Mouse (Mus musculus): Measurements from ENCODE around the gene Syt3.

Syt3 gene

GRCm38 (mm10) chr7:44443268-44444173 is 59.6 kb downstream of the Syt3 start:
- in situ Hi-C loops (cut with MboI, MseI), result no loop called here

- in situ Hi-C loops (cut with MboI, MseI), result no loop called here
These were observed 61.1 kb downstream of the Syt3 start for GRCm38 (mm10) chr7:44444886-44445527.

- in situ Hi-C loops (cut with MboI, MseI), result no loop called here
These were observed 61.6 kb downstream of the Syt3 start for GRCm38 (mm10) chr7:44445528-44445923.

GRCm38 (mm10) chr7:44446070-44446855 is 62.4 kb downstream of the Syt3 start:
- in situ Hi-C loops (cut with MboI, MseI), result no loop called here
